Mouse (Mus musculus) 3T3-L1 (cell line): ENCODE measurements around the gene Ccno.
"Not testable (repeated sequence)": the region's sequence is repeated elsewhere in the genome, so short reads cannot be mapped to it uniquely, and the experiment has no call there.

Experiments used
- DNase-seq: peaks from one replicate; pipeline ENCODE4 v3.0.0-alpha.2; 2015; ENCODE audit warnings: low read depth, low spot score

The Ccno gene

DNA sequence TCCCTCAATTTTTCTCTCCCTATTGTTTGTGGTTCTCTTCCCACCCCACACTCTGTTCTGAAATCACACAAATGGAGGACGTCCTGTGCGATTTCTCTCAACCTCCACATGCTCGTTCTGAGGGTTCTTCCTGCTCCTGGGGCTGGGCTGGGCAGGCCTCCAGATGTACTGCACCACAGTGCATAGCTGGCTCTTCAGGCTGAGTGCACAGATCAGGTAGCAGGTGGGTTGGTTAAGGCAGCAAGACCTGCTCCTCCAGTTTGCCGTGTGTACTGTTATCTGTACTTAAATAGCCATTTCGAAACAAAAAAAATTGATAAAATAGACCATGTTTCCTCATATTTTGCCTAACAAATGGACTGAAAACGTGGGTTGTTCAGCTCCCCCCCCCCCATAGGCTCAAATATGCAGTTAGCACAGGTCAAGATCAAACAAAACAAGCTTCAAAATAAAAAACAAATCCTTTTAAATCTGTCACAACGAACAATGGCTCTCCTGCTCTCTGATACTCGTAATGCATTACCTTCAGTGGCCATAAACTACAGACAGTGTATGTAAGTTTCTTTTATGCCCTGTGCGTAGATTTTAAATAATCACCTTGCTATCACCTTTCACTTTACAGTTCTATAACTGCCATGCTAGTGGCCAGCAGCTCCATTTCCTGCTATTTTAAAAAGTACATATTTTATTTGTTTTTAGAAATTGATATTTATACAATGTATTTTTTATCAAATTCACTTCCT is 13.1 kb downstream of the Ccno start:
- no peak for DNase-seq

- DNase-seq: no peak
Measured at GRCm38 (mm10) chr13:113012683-113013082, 25.1 kb downstream of the Ccno start.

- not testable (repeated sequence) for DNase-seq
Measured at GRCm38 (mm10) chr13:113013174-113013953, 25.8 kb downstream of the Ccno start.

DNA sequence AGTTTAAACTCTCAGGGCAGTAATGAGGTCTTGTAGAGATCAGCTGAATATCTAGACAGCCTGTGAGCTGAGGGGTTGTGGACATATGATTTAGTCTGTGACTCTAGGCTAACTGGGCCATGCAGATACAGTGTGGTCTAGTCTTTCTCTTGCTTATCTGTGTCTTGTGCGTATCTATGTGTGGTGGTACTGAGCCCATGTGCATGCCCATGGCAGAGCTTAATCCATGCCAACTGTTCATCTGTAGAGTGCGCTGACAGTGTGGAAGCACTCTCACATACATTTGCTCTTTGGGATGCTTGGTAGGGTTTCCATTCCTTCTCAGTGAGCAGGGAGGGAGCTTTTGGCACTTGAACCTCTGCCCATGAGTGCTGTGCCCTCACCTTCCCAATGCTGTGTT is 33.9 kb downstream of the Ccno start:
- DNase-seq: no peak

DNA sequence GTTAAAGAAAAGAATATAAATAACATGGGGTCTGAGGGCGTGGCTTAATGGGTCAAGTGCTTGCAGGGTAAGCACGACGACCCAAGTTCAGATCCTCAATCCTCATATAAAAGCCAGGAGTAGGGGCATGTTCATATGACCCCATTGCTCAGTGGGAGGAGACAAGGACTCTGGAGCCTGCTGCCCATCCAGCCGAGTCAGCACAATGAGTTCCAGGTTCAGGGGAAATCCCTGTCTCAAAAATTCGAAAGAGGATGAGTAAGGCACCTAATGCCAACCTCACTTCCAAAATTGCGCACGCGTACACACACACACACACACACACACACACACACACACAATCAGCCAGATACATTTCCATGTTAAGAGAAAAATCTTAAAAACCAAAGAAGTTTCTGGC is 34.9 kb downstream of the Ccno start:
- DNase-seq: no peak

DNA sequence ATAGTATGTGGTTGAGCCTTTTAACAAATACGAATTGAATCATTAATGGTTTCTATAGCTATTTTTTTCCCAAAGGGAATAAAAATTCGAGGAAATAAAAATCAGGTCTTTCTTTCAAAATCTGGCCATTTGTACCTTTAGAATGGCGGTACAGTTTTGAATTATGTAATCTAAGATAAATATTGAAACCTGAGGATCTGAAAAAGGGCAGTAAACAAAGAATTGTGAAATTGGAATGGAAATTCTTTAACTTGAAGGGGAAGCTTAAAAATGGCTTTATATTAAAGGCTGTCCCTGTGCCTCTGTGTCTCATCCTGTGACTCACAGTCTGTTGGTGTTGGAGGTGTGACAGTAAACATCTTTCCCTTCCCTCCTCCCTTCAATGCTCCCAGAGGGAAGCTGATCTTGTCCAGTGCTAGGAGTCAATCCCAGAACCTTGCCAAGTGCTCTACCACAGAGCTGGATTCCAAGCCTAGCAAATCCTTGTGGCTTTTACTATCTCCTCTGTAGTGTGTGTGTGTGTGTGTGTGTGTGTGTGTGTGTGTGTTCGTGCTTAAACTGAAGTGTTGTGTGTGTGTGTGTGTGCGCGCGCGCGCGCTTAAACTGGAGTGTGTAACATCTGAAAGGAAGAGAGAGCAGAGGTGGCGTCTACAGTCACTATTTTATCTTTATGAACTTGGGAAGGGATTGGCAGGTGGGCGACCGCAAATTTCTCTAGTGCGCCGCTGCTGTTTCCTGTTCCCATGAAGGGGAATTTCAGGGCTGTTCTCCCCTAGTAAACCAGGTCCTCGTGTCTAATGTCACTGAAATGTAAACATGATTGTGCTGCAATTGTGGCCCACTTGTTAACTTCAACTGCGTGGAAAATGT is 35.9 kb downstream of the Ccno start:
- DNase-seq: peak; percentile 78

DNA sequence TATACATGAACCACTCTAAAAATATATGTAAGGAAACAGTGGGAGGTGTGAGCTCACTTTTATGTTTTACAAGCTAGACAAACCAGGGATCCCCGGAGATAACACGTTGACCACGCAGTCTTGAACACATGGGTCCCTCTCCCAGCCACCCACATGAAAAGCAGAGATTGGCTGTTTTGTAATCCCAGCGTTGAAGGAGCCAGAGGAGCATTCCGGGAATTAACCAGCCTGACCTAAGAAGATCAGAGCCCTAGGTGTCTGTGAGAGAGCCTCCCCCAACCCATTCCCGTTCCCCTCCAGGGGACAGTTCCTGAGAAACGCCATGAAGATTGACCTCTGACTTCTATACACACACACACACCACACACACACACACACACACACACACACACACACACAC is 43.7 kb downstream of the Ccno start:
- DNase-seq: no peak

- no peak for DNase-seq
Measured at GRCm38 (mm10) chr13:113031792-113032571, 44.4 kb downstream of the Ccno start.

DNA sequence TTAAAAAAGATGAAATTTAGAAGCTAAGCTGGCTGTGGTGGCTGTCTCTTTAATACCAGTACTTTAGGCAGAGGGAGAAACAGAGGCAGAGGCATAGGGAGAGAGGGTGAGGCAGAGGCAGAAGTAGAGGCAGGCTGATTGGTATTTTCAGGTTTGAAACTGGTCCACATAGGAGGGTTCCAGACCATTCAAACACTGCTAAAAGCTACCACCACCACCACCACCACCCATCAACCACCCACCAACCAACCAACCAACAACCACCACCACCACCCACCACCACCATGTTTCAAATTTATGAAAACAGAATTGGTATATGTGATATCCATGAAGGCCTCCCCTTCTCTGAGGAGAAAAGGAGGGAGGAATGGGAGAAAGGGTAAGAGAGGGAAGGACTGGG is 45.2 kb downstream of the Ccno start:
- no peak for DNase-seq

- DNase-seq: no peak
Measured at GRCm38 (mm10) chr13:113034271-113034886, 46.8 kb downstream of the Ccno start.

DNA sequence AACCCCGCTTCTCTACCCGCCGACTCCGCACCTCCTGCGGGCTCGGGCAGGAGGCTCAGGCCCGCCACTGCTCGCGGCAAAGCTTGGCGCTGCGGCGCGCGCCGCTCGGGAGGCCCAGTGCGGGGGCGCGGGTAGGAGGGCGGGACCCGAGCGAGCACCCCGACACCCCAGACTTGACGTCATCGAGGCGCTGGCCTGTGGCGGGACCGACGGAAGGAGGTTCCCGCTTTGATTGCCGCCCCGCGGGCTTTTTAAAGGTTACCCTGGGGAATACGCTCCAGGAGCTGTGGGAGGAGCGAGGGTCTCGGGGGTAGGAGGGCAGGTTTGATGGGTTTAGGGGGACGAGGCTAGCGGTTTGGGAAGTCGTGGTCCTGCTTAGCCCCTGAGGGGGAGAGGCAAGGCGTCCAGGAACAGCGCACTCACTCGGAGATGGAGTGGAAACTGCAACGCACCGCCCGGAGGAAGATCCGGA is 47.4 kb downstream of the Ccno start, which contains the start of gene Cdc20b:
Cdc20b (plus strand) TSS at position 162 of the 472 bp plus-strand sequence.
- no peak for DNase-seq

GRCm38 (mm10) chr13:113035852-113036251 is 48.2 kb downstream of the Ccno start:
- peak; percentile 94 for DNase-seq
